Mouse (Mus musculus): Measurements from ENCODE around the gene Rnf224.
"Not testable (repeated sequence)": the region's sequence is repeated elsewhere in the genome, so short reads cannot be mapped to it uniquely, and the experiment has no call there.

The Rnf224 gene

DNA sequence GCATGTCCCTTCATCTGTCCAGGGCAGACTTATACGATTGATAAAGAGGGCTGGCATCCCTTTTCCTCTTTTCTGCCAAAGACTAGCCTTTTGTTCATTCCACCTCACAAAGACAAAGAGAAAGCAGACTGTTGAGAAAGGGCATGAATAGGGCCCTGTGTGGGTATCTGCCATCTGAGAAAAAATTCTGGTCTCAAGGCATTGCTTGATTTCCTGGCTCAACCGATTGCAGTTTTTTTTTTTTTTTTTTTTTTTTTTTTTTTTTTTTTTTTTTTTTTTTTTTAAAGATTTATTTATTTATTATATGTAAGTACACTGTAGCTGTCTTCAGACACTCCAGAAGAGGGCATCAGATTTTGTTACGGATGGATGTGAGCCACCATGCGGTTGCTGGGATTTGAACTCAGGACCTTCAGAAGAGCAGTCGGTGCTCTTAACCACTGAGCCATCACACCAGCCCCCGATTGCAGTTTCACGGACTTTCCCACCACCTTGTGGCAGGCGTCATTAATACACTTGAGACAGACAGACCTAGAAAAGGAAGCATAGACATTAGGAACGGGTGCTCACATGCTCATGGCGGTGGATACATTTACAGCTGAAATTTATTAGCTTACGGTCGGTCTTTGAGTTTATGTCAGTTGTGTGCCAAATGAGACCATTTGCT lies 20.0 kb upstream of the Rnf224 start:
- in situ Hi-C loops (cut with MseI, MboI), result not testable (repeated sequence)

GRCm38 (mm10) chr2:25255284-25255779 lies 18.7 kb upstream of the Rnf224 start, which contains the start of gene Tmem203:
TSS of gene Tmem203 (plus strand) at chr2:25255439.
- in situ Hi-C loops (cut with MseI, MboI), result no loop called here

DNA sequence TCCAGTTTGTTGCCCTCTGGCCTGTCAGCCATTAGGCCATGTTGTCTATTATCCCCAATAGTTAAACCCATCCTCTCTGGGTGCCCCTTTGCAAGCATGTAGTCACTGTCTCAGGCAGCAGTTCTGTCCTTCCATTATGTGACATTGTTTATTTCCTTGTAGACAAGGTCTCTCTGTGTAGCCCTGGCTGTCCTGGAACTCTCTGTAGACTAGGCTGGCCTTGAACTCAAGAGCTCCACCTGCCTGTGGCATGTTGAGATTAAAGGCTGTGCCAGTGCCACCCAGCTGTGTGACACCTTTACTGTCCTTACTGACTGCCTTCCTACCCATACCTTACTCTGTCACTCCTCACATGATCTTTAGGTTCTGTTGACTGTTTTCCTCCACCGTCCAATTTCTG lies 15.7 kb upstream of the Rnf224 start:
- in situ Hi-C loops (cut with MseI, MboI), result no loop called here

DNA sequence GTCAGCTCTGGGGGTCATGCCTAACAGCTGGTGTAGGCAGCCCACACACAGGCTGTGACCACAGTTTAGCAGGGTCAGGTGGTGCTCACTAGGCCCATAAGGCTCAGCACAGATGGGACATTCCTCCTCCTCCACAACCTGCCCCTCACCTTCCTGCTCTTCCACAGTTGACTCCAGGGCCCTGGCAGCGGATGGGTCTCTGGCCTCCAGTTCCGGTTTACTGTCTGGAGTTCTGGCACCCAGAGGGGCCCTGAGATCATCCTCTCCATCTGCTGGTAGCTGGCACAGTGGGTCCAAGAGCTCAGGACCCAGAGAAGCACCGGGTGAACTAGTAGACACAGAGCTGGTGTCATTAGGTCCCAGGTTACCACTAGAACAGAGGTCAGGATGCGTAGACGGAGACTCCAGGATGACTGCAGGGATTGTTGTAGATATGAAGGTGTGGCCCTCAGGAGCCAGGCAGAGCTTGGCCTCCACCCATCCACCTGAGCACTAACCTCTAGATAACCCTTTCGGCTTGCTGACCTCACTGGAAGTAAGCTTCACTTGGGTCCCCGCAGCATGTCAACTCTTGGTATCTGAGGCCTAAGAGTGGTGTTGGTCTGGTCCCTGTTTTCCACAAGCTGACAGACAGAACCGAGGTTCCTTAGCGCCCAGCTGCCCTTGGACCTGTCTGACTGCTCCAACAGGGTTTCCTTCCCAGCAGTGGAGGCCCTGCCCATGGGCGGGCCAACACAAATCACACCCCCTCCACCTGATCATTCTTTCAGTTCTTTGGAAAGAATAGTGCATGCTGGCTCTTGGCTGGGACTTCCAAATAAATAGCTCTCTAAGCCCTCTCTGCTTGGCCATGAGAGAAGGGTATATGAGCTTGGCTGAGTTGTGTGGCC lies 9.8 kb upstream of the Rnf224 start, which contains the start of gene AL732309.1:
Gene AL732309.1, minus strand, starts transcription at position 681 of the 890 bp plus-strand sequence.
- in situ Hi-C loops (cut with MseI, MboI), result no loop called here

GRCm38 (mm10) chr2:25244144-25244543 lies 7.6 kb upstream of the Rnf224 start:
- in situ Hi-C loops (cut with MseI, MboI), result no loop called here

DNA sequence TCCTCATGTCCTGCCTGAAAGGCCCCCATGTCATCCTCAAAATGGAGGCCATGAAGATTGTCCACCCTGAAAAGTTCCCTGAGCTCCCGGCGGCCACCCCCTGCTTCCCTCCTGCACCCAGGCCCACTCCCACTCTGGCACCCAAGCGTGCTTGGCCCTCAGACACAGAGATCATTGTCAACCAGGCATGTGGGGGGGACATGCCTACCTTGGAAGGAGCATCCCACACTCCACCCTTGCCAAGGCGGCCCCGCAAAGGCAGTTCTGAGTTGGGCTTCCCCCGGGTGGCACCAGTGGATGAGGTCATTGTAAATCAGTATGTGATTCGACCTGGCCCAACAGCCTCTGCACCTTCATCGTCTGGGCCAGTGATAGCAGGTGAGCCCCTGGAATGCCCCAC lies 6.8 kb upstream of the Rnf224 start:
- in situ Hi-C loops (cut with MseI, MboI), result no loop called here

GRCm38 (mm10) chr2:25242101-25242506 lies 5.5 kb upstream of the Rnf224 start, which contains the start of the genes Rnf208 and Cysrt1:
TSS of gene Rnf208 (plus strand) at chr2:25242255.
TSS of gene Cysrt1 (minus strand) at chr2:25242452.
- in situ Hi-C loops (cut with MseI, MboI), result no loop called here

- in situ Hi-C loops (cut with MseI, MboI), result no loop called here
Observed at GRCm38 (mm10) chr2:25241438-25241775, 4.8 kb upstream of the Rnf224 start.

DNA sequence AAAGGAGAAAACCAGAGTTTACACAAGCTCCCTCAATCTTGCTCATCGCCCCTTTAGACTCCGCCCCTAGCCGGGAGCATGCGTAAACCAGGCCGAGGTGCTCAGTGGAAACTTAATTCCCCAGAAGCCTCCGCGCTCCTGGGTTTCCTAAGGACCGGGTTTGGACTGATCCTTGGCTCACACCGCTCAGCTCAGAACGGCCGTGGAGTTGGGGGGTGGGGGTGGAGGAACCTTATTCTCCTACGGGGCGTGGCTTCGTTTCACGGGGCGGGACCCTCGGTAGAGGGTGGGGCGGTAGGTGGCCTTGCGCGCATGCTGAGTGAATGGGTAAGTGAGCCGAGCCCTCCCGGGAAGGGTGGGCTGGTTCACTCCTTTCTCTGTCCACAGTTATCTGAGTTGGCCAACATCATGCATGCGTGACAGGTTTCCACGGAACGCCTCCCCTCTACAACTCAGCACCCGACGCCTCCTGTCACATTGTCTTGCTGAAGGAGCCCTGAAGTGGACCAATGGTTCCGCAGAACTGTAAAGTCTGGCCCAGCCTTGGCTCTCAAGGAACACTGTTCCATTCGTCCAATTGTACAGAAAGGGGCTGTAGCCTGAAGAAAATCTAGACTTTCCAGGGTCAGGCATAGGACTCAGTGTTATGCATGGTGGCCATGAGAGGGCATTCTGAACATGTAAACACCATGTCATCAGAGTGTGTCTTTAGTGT lies 4.3 kb upstream of the Rnf224 start:
- in situ Hi-C loops (cut with MseI, MboI), result no loop called here

- in situ Hi-C loops (cut with MseI, MboI), result no loop called here
Observed at GRCm38 (mm10) chr2:25240310-25240709, 3.7 kb upstream of the Rnf224 start.

- in situ Hi-C loops (cut with MseI, MboI), result no loop called here
Observed at GRCm38 (mm10) chr2:25239766-25240165, 3.2 kb upstream of the Rnf224 start.

GRCm38 (mm10) chr2:25238106-25238505 lies 1.5 kb upstream of the Rnf224 start:
- in situ Hi-C loops (cut with MseI, MboI), result no loop called here

GRCm38 (mm10) chr2:25237522-25237921 lies 935 bp upstream of the Rnf224 start:
- in situ Hi-C loops (cut with MseI, MboI), result no loop called here

GRCm38 (mm10) chr2:25234551-25235220 lies 1.9 kb downstream of the Rnf224 start:
- in situ Hi-C loops (cut with MseI, MboI), result no loop called here

- in situ Hi-C loops (cut with MseI, MboI), result no loop called here
Observed at GRCm38 (mm10) chr2:25234050-25234449, 2.5 kb downstream of the Rnf224 start, which contains the start of gene Slc34a3. TSS of gene Slc34a3 (minus strand) at chr2:25234364.

DNA sequence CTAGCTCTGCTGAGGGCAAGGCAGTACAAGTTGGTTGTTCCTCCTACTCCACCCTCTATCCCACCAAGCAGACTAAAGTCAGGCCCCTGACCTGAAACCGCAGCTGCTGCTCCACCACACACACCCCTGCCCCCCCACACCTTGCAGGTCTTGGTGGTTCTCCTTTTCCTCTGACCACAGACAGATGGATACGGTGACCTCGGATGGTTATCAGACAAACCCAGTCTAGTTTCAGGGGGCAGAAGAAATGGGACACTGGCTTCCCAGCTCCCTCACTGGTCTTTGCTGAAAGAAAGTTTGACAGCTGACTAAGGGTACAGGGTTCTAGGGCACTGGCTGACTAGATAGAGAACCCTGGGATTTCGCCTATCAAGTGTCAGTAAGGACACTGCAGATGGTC lies 3.2 kb downstream of the Rnf224 start:
- in situ Hi-C loops (cut with MseI, MboI), result no loop called here

DNA sequence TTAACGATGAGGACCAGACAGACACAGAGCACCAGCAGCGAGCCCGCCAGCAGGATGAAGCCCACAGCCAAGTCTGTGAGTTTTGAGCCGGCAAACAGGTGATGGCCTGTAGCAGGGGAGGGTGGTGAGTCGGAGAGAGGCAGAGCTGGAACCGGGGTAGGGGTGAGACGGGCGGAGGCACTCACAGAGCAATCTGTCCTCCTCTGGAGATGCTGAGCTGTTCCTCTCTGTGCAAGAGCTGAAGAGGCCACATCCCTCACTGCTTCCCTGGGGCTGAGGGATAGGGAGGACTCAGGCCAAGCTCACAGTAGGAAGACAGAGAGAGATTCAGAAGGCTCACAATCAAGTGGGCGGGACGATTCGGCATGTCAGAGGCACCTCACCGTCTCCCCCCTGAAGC lies 5.5 kb downstream of the Rnf224 start:
- in situ Hi-C loops (cut with MseI, MboI), result no loop called here

- in situ Hi-C loops (cut with MseI, MboI), result no loop called here
Observed at GRCm38 (mm10) chr2:25230581-25230980, 6.0 kb downstream of the Rnf224 start.

- in situ Hi-C loops (cut with MseI, MboI), result no loop called here
Observed at GRCm38 (mm10) chr2:25229582-25229981, 7.0 kb downstream of the Rnf224 start.

- in situ Hi-C loops (cut with MseI, MboI), result no loop called here
Observed at GRCm38 (mm10) chr2:25228995-25229530, 7.5 kb downstream of the Rnf224 start.

- in situ Hi-C loops (cut with MseI, MboI), result no loop called here
Observed at GRCm38 (mm10) chr2:25228431-25228889, 8.1 kb downstream of the Rnf224 start.
